In genomic region chr19:3429156-3429816, GRCm38 (mm10) we compare ENCODE assay signal across 10 mouse cellular contexts. TPM values are rescaled to one million over a fixed set of nuclear protein-coding genes. Genes with fewer than 3 reads are reported as not detected.
DNase-seq lines count a peak whose midpoint lies in the region; ATAC-seq and TF ChIP-seq lines count a peak whose summit lies in the region.
"Had no signal": no experiment of that assay in that cellular context is flagged by ENCODE, and none has a peak within 500 bp of the region (broad histone marks: within the 10 kb centered on the region; RNA-seq: fewer than 3 reads in every experiment).

No protein-coding gene starts in this region.

- H3K4me1 ChIP-seq in lung, embryonic 14.5 days (ENCODE audit: insufficient read depth) = no peaks in the 10 kb centered on the region
- H3K4me1 ChIP-seq in forebrain, embryonic 10.5 days = peaks cover 22% of the 10 kb centered on the region
- H3K4me1 ChIP-seq in hindbrain, embryonic 10.5 days (replicated peaks) = peaks cover 18% of the 10 kb centered on the region
- peaks cover 7% of the 10 kb centered on the region; the same call in 1 of the 2 replicates for H3K4me1 ChIP-seq in midbrain, embryonic 15.5 days
- H3K4me1 ChIP-seq: neural tube, embryonic 12.5 days had no signal

- H3K27ac ChIP-seq in lung, embryonic 14.5 days (ENCODE audit: low read depth) = no peak overlapping the region
- H3K27ac ChIP-seq in forebrain, embryonic 10.5 days = peak overlapping the region; percentile 63; the same call in 1 of the 2 replicates
- peak overlapping the region; percentile 64 for H3K27ac ChIP-seq in hindbrain, embryonic 10.5 days
- peak overlapping the region; percentile 42; the same call in 1 of the 2 replicates for H3K27ac ChIP-seq in midbrain, embryonic 15.5 days
- H3K27ac ChIP-seq: limb, embryonic 15.5 days; neural tube, embryonic 12.5 days had no signal

- no peak overlapping the region for H3K4me2 ChIP-seq in lung, embryonic 14.5 days
- no peak overlapping the region for H3K4me2 ChIP-seq in midbrain, embryonic 15.5 days
- H3K4me2 ChIP-seq: limb, embryonic 15.5 days; neural tube, embryonic 12.5 days had no signal

- no peak overlapping the region for H3K9ac ChIP-seq in lung, embryonic 14.5 days
- no peak overlapping the region for H3K9ac ChIP-seq in midbrain, embryonic 15.5 days
- H3K9ac ChIP-seq: limb, embryonic 15.5 days; neural tube, embryonic 12.5 days had no signal

- TF ChIP-seq CTCF in lung, embryonic 14.5 days (IDR thresholded peaks at IDR 0.05; ENCODE audit: low read depth) = no peak

- H3K9me3 ChIP-seq in lung, embryonic 14.5 days (ENCODE audit: low read depth, low read length) = no peaks in the 10 kb centered on the region
- H3K9me3 ChIP-seq in forebrain, embryonic 10.5 days = no peaks in the 10 kb centered on the region
- no peaks in the 10 kb centered on the region for H3K9me3 ChIP-seq in hindbrain, embryonic 10.5 days
- H3K9me3 ChIP-seq in midbrain, embryonic 15.5 days = no peaks in the 10 kb centered on the region
- H3K9me3 ChIP-seq: limb, embryonic 15.5 days; neural tube, embryonic 12.5 days had no signal

- no peaks in the 10 kb centered on the region for H3K27me3 ChIP-seq in lung, embryonic 14.5 days (ENCODE audit: insufficient read depth, low read length)
- no peaks in the 10 kb centered on the region for H3K27me3 ChIP-seq in forebrain, embryonic 10.5 days (ENCODE audit: poor library complexity, severe bottlenecking)
- no peaks in the 10 kb centered on the region for H3K27me3 ChIP-seq in hindbrain, embryonic 10.5 days (ENCODE audit: insufficient read depth, poor library complexity, severe bottlenecking)
- H3K27me3 ChIP-seq in midbrain, embryonic 15.5 days (replicated peaks) = no peaks in the 10 kb centered on the region
- H3K27me3 ChIP-seq: limb, embryonic 15.5 days; neural tube, embryonic 12.5 days had no signal

- WGBS in lung, embryonic 14.5 days = 48% methylated on average over 7 of the region's 7 CpGs
- WGBS in forebrain, embryonic 10.5 days = 56% methylated on average over 7 of the region's 7 CpGs
- 48% methylated on average over 7 of the region's 7 CpGs for WGBS in hindbrain, embryonic 10.5 days
- WGBS in midbrain, embryonic 15.5 days = 37% methylated on average over 7 of the region's 7 CpGs

- DNase-seq in lung, embryonic 14.5 days = peak; percentile 25
- DNase-seq in lung, postnatal 36 days = no peak
- DNase-seq in forebrain, embryonic 10.5 days (ENCODE audit: extremely low spot score, low spot score) = no peak
- DNase-seq in hindbrain, embryonic 10.5 days (ENCODE audit: low spot score) = peak; percentile 12
- DNase-seq in embryo, embryonic 10.5 days (ENCODE audit: low spot score) = no peak
- no peak for DNase-seq in thymus, adult 18-20 months
- DNase-seq: lung, postnatal 4 days had no signal

- H3K4me3 ChIP-seq in lung, embryonic 14.5 days (ENCODE audit: low read depth, low read length) = no peak overlapping the region
- H3K4me3 ChIP-seq in forebrain, embryonic 10.5 days = no peak overlapping the region
- H3K4me3 ChIP-seq in hindbrain, embryonic 10.5 days = no peak overlapping the region
- H3K4me3 ChIP-seq in midbrain, embryonic 15.5 days = no peak overlapping the region
- H3K4me3 ChIP-seq: limb, embryonic 15.5 days; neural tube, embryonic 12.5 days had no signal

- H3K36me3 ChIP-seq in lung, embryonic 14.5 days (ENCODE audit: insufficient read depth) = no peaks in the 10 kb centered on the region
- H3K36me3 ChIP-seq in forebrain, embryonic 10.5 days (replicated peaks) = no peaks in the 10 kb centered on the region
- H3K36me3 ChIP-seq in hindbrain, embryonic 10.5 days = no peaks in the 10 kb centered on the region
- no peaks in the 10 kb centered on the region for H3K36me3 ChIP-seq in midbrain, embryonic 15.5 days (replicated peaks)
- H3K36me3 ChIP-seq: limb, embryonic 15.5 days; neural tube, embryonic 12.5 days had no signal

- no peak for ATAC-seq in lung, embryonic 14.5 days (ENCODE audit: insufficient read depth)
- 0 out of 2 replicates have a peak, but pooled peaks have one; percentile 59 for ATAC-seq in midbrain, embryonic 15.5 days (replicated peaks)

RNA-seq across cellular contexts. Expression of gene Gal, which starts 14.9 kb away (rescaled TPM):
- 1.7 and 2.3 TPM in 2 replicates for polyA plus RNA-seq in lung, embryonic 14.5 days (2014; fragmentation: Nextera tagmentation; extraction: Ambion mirVana)
- 0.54 and 0.81 TPM in 2 replicates for polyA plus RNA-seq in forebrain, embryonic 10.5 days (2016; fragmentation: Nextera tagmentation; extraction: Ambion mirVana)
- polyA plus RNA-seq in hindbrain, embryonic 10.5 days (2016; fragmentation: Nextera tagmentation; extraction: Ambion mirVana) = 1.8 and 4.8 TPM in 2 replicates
- polyA plus RNA-seq in midbrain, embryonic 15.5 days (2015; fragmentation: Nextera tagmentation; extraction: Ambion mirVana) = 9.8 and 12.5 TPM in 2 replicates

RNA-seq across cellular contexts. Expression of gene Tesmin, which starts 40.6 kb away (rescaled TPM):
- polyA plus RNA-seq in lung, embryonic 14.5 days (2014; fragmentation: Nextera tagmentation; extraction: Ambion mirVana) = 0.22 and 0.39 TPM in 2 replicates
- 0.17 and 0.22 TPM in 2 replicates for polyA plus RNA-seq in forebrain, embryonic 10.5 days (2016; fragmentation: Nextera tagmentation; extraction: Ambion mirVana)
- 0.22 and 0.39 TPM in 2 replicates for polyA plus RNA-seq in hindbrain, embryonic 10.5 days (2016; fragmentation: Nextera tagmentation; extraction: Ambion mirVana)
- polyA plus RNA-seq in midbrain, embryonic 15.5 days (2015; fragmentation: Nextera tagmentation; extraction: Ambion mirVana) = 0.43 and 0.52 TPM in 2 replicates
- polyA plus RNA-seq: neural tube, embryonic 12.5 days had no signal

Comparison
In these comparisons a context has a peak if more than half of its experiments do, and no peak if none do; other contexts are left out.
1. DNase-seq: peak in lung, embryonic 14.5 days (single experiment) and hindbrain, embryonic 10.5 days (single experiment); none in lung, postnatal 36 days (single experiment), forebrain, embryonic 10.5 days (single experiment), embryo, embryonic 10.5 days (single experiment) and thymus, adult 18-20 months (0 of 2).